Mouse (Mus musculus) G1E (cell line): ENCODE measurements at regions not wholly inside any gene's neighbourhood (a gene's known extent, or its start where the extent isn't known, plus 50 kb on each side); places are given as distances from the start of the nearest gene placed in this dataset.
A peak's percentile ranks its signal among the peaks of the same experiment; 100 is the strongest.

Experiments
- ATAC-seq: 2 replicates; pipeline ENCODE4 v1.8.0; 2016; ENCODE audit warnings: mild to moderate bottlenecking; ENCODE audit not compliant: insufficient number of reproducible peaks, poor library complexity, low FRiP score, severe bottlenecking; ENCODE audit errors: extremely low read depth
- DNase-seq: peaks from one replicate; pipeline ENCODE4 v3.0.0; 2012; ENCODE audit warnings: low spot score
- H3K27me3 ChIP-seq: 2 replicates; pipeline ENCODE4 v1.6.1; 2012; ENCODE audit warnings: mild to moderate bottlenecking, low read length, inconsistent platforms; ENCODE audit not compliant: insufficient read depth
- H3K36me3 ChIP-seq: replicated peaks from 2 replicates; pipeline ENCODE3; 2012; ENCODE audit warnings: mild to moderate bottlenecking, inconsistent platforms
- H3K4me1 ChIP-seq: 2 replicates; pipeline ENCODE4 v1.6.1; 2012; ENCODE audit warnings: low read depth, low read length, inconsistent platforms, mixed read lengths; ENCODE audit not compliant: insufficient read depth
- H3K4me3 ChIP-seq: 2 replicates; pipeline ENCODE4 v1.5.1; 2012; ENCODE audit warnings: low read depth, mild to moderate bottlenecking, inconsistent platforms, low read length, moderate library complexity, mixed read lengths
- H3K9me3 ChIP-seq: replicated peaks from 2 replicates; pipeline ENCODE4 v1.6.1; 2012; ENCODE audit warnings: inconsistent platforms
- CTCF ChIP-seq: IDR thresholded peaks from 2 replicates; pipeline ENCODE4 v1.5.1; 2012; ENCODE audit warnings: low read depth, low read length, inconsistent platforms, mixed read lengths
- GATA1 ChIP-seq: IDR thresholded peaks from 2 replicates; pipeline ENCODE4 v1.6.1; 2012; ENCODE audit warnings: borderline replicate concordance, low read length, inconsistent platforms, mixed read lengths
- GATA2 ChIP-seq: IDR thresholded peaks from 2 replicates; pipeline ENCODE4 v1.6.1; 2012; ENCODE audit warnings: low read depth, low read length, inconsistent platforms, borderline replicate concordance
- POLR2AphosphoS5 ChIP-seq: IDR thresholded peaks from 2 replicates; pipeline ENCODE4 v1.6.1; 2012; ENCODE audit warnings: low read depth, low read length, inconsistent platforms; ENCODE audit not compliant: insufficient replicate concordance
- TAL1 ChIP-seq: conservative IDR thresholded peaks from 2 replicates; pipeline ENCODE4 v1.6.1; 2012; ENCODE audit warnings: low read depth, low read length, inconsistent platforms, mixed read lengths

- H3K9me3 ChIP-seq, result no peaks in the 10 kb centered on the region
These were observed 97.1 kb downstream of the Tomm20 start for GRCm38 (mm10) chr8:126848369-126849105.

GRCm38 (mm10) chr8:126847664-126848353 is 97.8 kb downstream of the Tomm20 start:
- peak overlapping the region; percentile 61; the same call in 1 of the 2 replicates for H3K4me3 ChIP-seq
- H3K9me3 ChIP-seq, result no peaks in the 10 kb centered on the region
- peak; percentile 40 for ATAC-seq
- no peaks in the 10 kb centered on the region for H3K27me3 ChIP-seq
- no peaks in the 10 kb centered on the region for H3K36me3 ChIP-seq
- no peak for TF ChIP-seq GATA1
- peak; percentile 55 for TF ChIP-seq TAL1
- peaks cover 85% of the 10 kb centered on the region for H3K4me1 ChIP-seq
- peak; percentile 54 for DNase-seq

More at GRCm38 (mm10) chr8:126848369-126849105, 97.1 kb downstream of the Tomm20 start:
- TF ChIP-seq GATA1 (no peak), TAL1 (no peak), CTCF (no peak), POLR2AphosphoS5 (no peak), GATA2 (no peak)
- H3K36me3 ChIP-seq, result no peaks in the 10 kb centered on the region
- no peaks in the 10 kb centered on the region for H3K27me3 ChIP-seq
- DNase-seq (no peak), ATAC-seq (no peak)
- H3K4me1 ChIP-seq, result peaks cover 87% of the 10 kb centered on the region
- no peak overlapping the region; the same call in 1 of the 2 replicates for H3K4me3 ChIP-seq

- H3K4me3 ChIP-seq, result no peak overlapping the region
These were observed 99.5 kb downstream of the Tomm20 start for GRCm38 (mm10) chr8:126846188-126846565.

GRCm38 (mm10) chr8:126845530-126846187 is 100.0 kb downstream of the Tomm20 start:
- no peak for TF ChIP-seq GATA2
- no peak for TF ChIP-seq CTCF
- no peak for TF ChIP-seq POLR2AphosphoS5
- TF ChIP-seq GATA1, result no peak
- no peak for TF ChIP-seq TAL1
- Histone ChIP-seq H3K4me1 (peaks cover 84% of the 10 kb centered on the region), H3K27me3 (no peaks in the 10 kb centered on the region), H3K9me3 (no peaks in the 10 kb centered on the region), H3K36me3 (no peaks in the 10 kb centered on the region), H3K4me3 (no peak overlapping the region)
- DNase-seq (no peak), ATAC-seq (no peak)

More at GRCm38 (mm10) chr8:126846188-126846565, 99.5 kb downstream of the Tomm20 start:
- H3K27me3 ChIP-seq, result no peaks in the 10 kb centered on the region
- no peak for ATAC-seq
- no peak for DNase-seq
- no peaks in the 10 kb centered on the region for H3K36me3 ChIP-seq
- TF ChIP-seq TAL1 (no peak), GATA2 (no peak), GATA1 (no peak), POLR2AphosphoS5 (no peak), CTCF (no peak)
- H3K4me1 ChIP-seq, result peaks cover 85% of the 10 kb centered on the region
- no peaks in the 10 kb centered on the region for H3K9me3 ChIP-seq

- TF ChIP-seq GATA2, result no peak
- TF ChIP-seq CTCF, result no peak
- no peak for TF ChIP-seq GATA1
- TF ChIP-seq POLR2AphosphoS5, result no peak
- TF ChIP-seq TAL1, result no peak
- H3K27me3 ChIP-seq, result no peaks in the 10 kb centered on the region
- no peak for ATAC-seq
- no peaks in the 10 kb centered on the region for H3K36me3 ChIP-seq
- H3K4me1 ChIP-seq, result peaks cover 81% of the 10 kb centered on the region
- H3K4me3 ChIP-seq, result no peak overlapping the region
- no peak for DNase-seq
- H3K9me3 ChIP-seq, result no peaks in the 10 kb centered on the region
These were observed 101.0 kb downstream of the Tomm20 start for GRCm38 (mm10) chr8:126844627-126845026.

DNA sequence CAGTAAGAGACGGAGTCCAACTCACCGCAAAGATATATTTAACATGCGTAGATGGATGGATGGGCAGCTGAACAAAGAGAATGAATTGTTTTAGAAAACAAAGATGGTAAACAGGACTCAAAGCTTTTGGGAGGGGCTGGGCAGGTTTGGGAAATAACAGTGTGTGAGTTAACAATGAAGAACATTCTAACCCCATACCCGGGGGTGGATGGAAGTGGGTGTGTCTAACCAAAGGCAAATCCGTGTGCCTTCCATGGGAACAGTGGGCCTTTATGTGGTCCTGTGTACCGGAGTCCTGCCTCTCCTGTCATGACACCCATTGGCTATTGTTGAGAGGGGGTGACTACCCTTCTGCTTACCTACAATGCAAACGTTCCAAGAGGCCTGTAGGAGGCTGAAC is 104.5 kb downstream of the Tomm20 start:
- Histone ChIP-seq H3K4me3 (no peak overlapping the region), H3K4me1 (peaks cover 70% of the 10 kb centered on the region), H3K27me3 (no peaks in the 10 kb centered on the region), H3K36me3 (no peaks in the 10 kb centered on the region), H3K9me3 (no peaks in the 10 kb centered on the region)
- ATAC-seq (no peak), DNase-seq (no peak)
- TF ChIP-seq POLR2AphosphoS5 (no peak), GATA2 (no peak), TAL1 (no peak), CTCF (no peak)
